Comparison of ENCODE assay signal across 8 mouse cellular contexts in the genomic region with DNA sequence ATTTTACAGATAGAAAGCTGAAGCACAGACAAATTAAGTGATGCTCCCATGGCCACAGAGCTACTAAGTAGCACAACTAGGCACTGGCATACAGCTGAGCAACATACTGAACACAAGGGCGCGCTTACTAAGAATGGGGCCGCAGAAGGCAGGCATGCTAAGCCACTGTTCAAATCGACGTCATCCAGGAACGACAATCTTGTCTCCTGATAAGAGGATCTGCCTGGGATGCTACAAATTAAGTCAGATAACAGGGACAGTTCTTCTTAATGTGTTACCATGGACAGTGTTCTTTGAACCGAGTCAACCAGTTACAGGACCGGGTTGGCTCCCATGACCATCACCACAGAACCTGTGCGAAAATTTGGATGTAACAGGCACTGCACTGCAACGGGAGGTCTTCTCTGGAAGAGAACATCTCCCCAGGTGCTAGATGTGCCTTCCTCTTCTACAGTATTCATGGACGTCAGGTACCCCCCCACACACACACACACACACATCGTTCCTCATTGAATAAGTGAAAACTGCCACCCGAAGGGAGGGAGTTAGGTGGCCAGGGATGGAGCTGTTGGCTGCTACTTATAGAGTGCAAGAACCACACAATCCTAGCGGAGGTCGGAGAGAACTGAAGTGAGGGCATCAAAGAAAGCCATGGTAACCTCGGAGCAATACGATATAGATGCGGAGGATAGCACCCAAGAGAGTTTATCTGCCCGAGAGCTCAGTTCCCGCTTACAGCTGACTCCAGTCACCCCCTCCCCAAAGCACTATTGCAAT. TPM values are rescaled to one million over a fixed set of nuclear protein-coding genes. Genes with fewer than 3 reads are reported as not detected.
A peak's percentile ranks its signal among the peaks of the same experiment; 100 is the strongest.
DNase-seq lines count a peak whose midpoint lies in the region; ATAC-seq and TF ChIP-seq lines count a peak whose summit lies in the region.

No protein-coding gene starts in this region.

- DNase-seq in lung, adult 2 months: no peak
- no peak for DNase-seq in lung, adult 18-20 months
- DNase-seq in retina, postnatal 1 day: peak; percentile 55
- DNase-seq in ovary, postnatal 14 days (ENCODE audit: low spot score): no peak
- DNase-seq in left cerebral cortex, postnatal 10 days (ENCODE audit: extremely low spot score in 1 of 2, low spot score in 2 of 2): no peak
- no peak for DNase-seq in thymus, adult 2 months

- no peak overlapping the region for H3K27ac ChIP-seq in forebrain, embryonic 12.5 days
- no peak overlapping the region for H3K27ac ChIP-seq in limb, embryonic 15.5 days
- no peak overlapping the region for H3K27ac ChIP-seq in thymus, adult 2 months (ENCODE audit: control insufficient read depth, insufficient read depth, low read length)

- H3K4me2 ChIP-seq in forebrain, embryonic 12.5 days: peak overlapping the region; percentile 98
- H3K4me2 ChIP-seq in limb, embryonic 15.5 days: peak overlapping the region; percentile 95

- WGBS in lung, adult 2 months: 25% methylated on average over 20 of the region's 20 CpGs
- WGBS in forebrain, embryonic 12.5 days: 4% methylated on average over 20 of the region's 20 CpGs
- 9% methylated on average over 20 of the region's 20 CpGs for WGBS in limb, embryonic 15.5 days
- 35% methylated on average over 20 of the region's 20 CpGs for WGBS in thymus, adult 2 months

- H3K4me3 ChIP-seq in lung, adult 2 months (replicated peaks; ENCODE audit: extremely low read depth, low read depth, low read length): peak overlapping the region; percentile 62
- peak overlapping the region; percentile 55 for H3K4me3 ChIP-seq in forebrain, embryonic 12.5 days (replicated peaks)
- peak overlapping the region; percentile 46 for H3K4me3 ChIP-seq in limb, embryonic 15.5 days
- no peak overlapping the region for H3K4me3 ChIP-seq in thymus, adult 2 months (ENCODE audit: control insufficient read depth, insufficient read depth, low read length)

- TF ChIP-seq POLR2A in lung, adult 2 months (IDR thresholded peaks at IDR 0.05; ENCODE audit: borderline replicate concordance, extremely low read depth, low read depth, low read length): no peak
- TF ChIP-seq POLR2A in thymus, adult 2 months (IDR thresholded peaks at IDR 0.05; ENCODE audit: control insufficient read depth, extremely low read depth, insufficient read depth, low read length, poor library complexity): no peak

- peak overlapping the region; percentile 54; the same call in 1 of the 2 replicates for H3K9ac ChIP-seq in forebrain, embryonic 12.5 days
- peak overlapping the region; percentile 27; the same call in 1 of the 2 replicates for H3K9ac ChIP-seq in limb, embryonic 15.5 days

- H3K4me1 ChIP-seq in lung, adult 2 months (ENCODE audit: control insufficient read depth, insufficient read depth, low read length): no peaks in the 10 kb centered on the region; the same call in 1 of the 2 replicates
- peaks cover 35% of the 10 kb centered on the region for H3K4me1 ChIP-seq in forebrain, embryonic 12.5 days
- peaks cover 25% of the 10 kb centered on the region for H3K4me1 ChIP-seq in limb, embryonic 15.5 days
- H3K4me1 ChIP-seq in thymus, adult 2 months (replicated peaks; ENCODE audit: control insufficient read depth, insufficient read depth, low read length): no peaks in the 10 kb centered on the region

- H3K27me3 ChIP-seq in forebrain, embryonic 12.5 days: peaks cover 84% of the 10 kb centered on the region
- H3K27me3 ChIP-seq in limb, embryonic 15.5 days: peaks cover 56% of the 10 kb centered on the region
- H3K27me3 ChIP-seq in thymus, adult 2 months (ENCODE audit: control insufficient read depth, insufficient read depth, low read length): peaks cover 13% of the 10 kb centered on the region

- H3K9me3 ChIP-seq in forebrain, embryonic 12.5 days: no peaks in the 10 kb centered on the region
- H3K9me3 ChIP-seq in limb, embryonic 15.5 days: no peaks in the 10 kb centered on the region

- no peak for TF ChIP-seq CTCF in lung, adult 2 months (IDR thresholded peaks at IDR 0.05; ENCODE audit: insufficient read depth, low read length)
- no peak for TF ChIP-seq CTCF in thymus, adult 2 months (IDR thresholded peaks at IDR 0.05; ENCODE audit: borderline replicate concordance, control insufficient read depth, extremely low read depth, insufficient read depth, low read length, poor library complexity)

- intact Hi-C loops in left cerebral cortex, postnatal 10 days (cut with DNase I): no loop called here

- ATAC-seq in forebrain, embryonic 12.5 days (ENCODE audit: low FRiP score): no peak
- no peak for ATAC-seq in limb, embryonic 15.5 days (ENCODE audit: insufficient number of reproducible peaks, low FRiP score, low TSS enrichment, low read depth)

- H3K36me3 ChIP-seq in forebrain, embryonic 12.5 days (replicated peaks): no peaks in the 10 kb centered on the region
- no peaks in the 10 kb centered on the region for H3K36me3 ChIP-seq in limb, embryonic 15.5 days
- no peaks in the 10 kb centered on the region for H3K36me3 ChIP-seq in thymus, adult 2 months (ENCODE audit: control insufficient read depth, insufficient read depth, low read length)

RNA-seq across cellular contexts. Expression of gene Pcp4l1, which starts 0.8 kb away (rescaled TPM):
- 37.5 and 59.8 TPM in 2 replicates for polyA plus RNA-seq in lung, adult 2 months (2012; rRNA removed)
- polyA plus RNA-seq in forebrain, embryonic 12.5 days (2016; fragmentation: Nextera tagmentation; extraction: Ambion mirVana): 6.7 and 7.0 TPM in 2 replicates
- polyA plus RNA-seq in limb, embryonic 15.5 days (2015; fragmentation: Nextera tagmentation; extraction: Ambion mirVana): 5.8 and 7.1 TPM in 2 replicates
- total RNA-seq in left cerebral cortex, postnatal 10 days (2021): 10 to 100 TPM; 28.0 to 42.2 TPM
- polyA plus RNA-seq in thymus, adult 2 months (2012; rRNA removed): 4.7 and 7.3 TPM in 2 replicates

RNA-seq across cellular contexts. Expression of gene Nr1i3, which starts 18.5 kb away (rescaled TPM):
- 0.25 TPM in 1 of 2 replicates, not detected in the other for polyA plus RNA-seq in lung, adult 2 months (2012; rRNA removed)
- polyA plus RNA-seq in forebrain, embryonic 12.5 days (2016; fragmentation: Nextera tagmentation; extraction: Ambion mirVana): 0.22 and 0.23 TPM in 2 replicates
- 0.11 and 0.33 TPM in 2 replicates for polyA plus RNA-seq in limb, embryonic 15.5 days (2015; fragmentation: Nextera tagmentation; extraction: Ambion mirVana)
- not detected for total RNA-seq in left cerebral cortex, postnatal 10 days (2021)
- polyA plus RNA-seq in thymus, adult 2 months (2012; rRNA removed): 0.08 and 0.43 TPM in 2 replicates

RNA-seq across cellular contexts. Expression of gene Tomm40l, which starts 27.1 kb away (rescaled TPM):
- polyA plus RNA-seq in lung, adult 2 months (2012; rRNA removed): 25.7 and 28.8 TPM in 2 replicates
- polyA plus RNA-seq in forebrain, embryonic 12.5 days (2016; fragmentation: Nextera tagmentation; extraction: Ambion mirVana): 29.4 and 31.6 TPM in 2 replicates
- 29.8 and 32.7 TPM in 2 replicates for polyA plus RNA-seq in limb, embryonic 15.5 days (2015; fragmentation: Nextera tagmentation; extraction: Ambion mirVana)
- total RNA-seq in left cerebral cortex, postnatal 10 days (2021): 10 to 100 TPM; 71.4 to 71.6 TPM
- polyA plus RNA-seq in thymus, adult 2 months (2012; rRNA removed): 34.7 and 34.9 TPM in 2 replicates

RNA-seq across cellular contexts. Expression of gene Apoa2, which starts 29.6 kb away (rescaled TPM):
- 4.7 and 7.2 TPM in 2 replicates for polyA plus RNA-seq in lung, adult 2 months (2012; rRNA removed)
- 1.5 and 2.6 TPM in 2 replicates for polyA plus RNA-seq in forebrain, embryonic 12.5 days (2016; fragmentation: Nextera tagmentation; extraction: Ambion mirVana)
- 3.6 and 17.5 TPM in 2 replicates for polyA plus RNA-seq in limb, embryonic 15.5 days (2015; fragmentation: Nextera tagmentation; extraction: Ambion mirVana)
- total RNA-seq in left cerebral cortex, postnatal 10 days (2021): 1 to 10 TPM; 2.5 to 3.9 TPM
- 1.8 and 49.4 TPM in 2 replicates for polyA plus RNA-seq in thymus, adult 2 months (2012; rRNA removed)

RNA-seq across cellular contexts. Expression of gene Fcer1g, which starts 38.9 kb away (rescaled TPM):
- 117 and 158 TPM in 2 replicates for polyA plus RNA-seq in lung, adult 2 months (2012; rRNA removed)
- 12.6 and 15.3 TPM in 2 replicates for polyA plus RNA-seq in forebrain, embryonic 12.5 days (2016; fragmentation: Nextera tagmentation; extraction: Ambion mirVana)
- 94.7 and 98.6 TPM in 2 replicates for polyA plus RNA-seq in limb, embryonic 15.5 days (2015; fragmentation: Nextera tagmentation; extraction: Ambion mirVana)
- 10 to 100 TPM; 11.9 to 13.4 TPM for total RNA-seq in left cerebral cortex, postnatal 10 days (2021)
- 127 and 138 TPM in 2 replicates for polyA plus RNA-seq in thymus, adult 2 months (2012; rRNA removed)
